Mouse (Mus musculus): ENCODE data around the gene Gm49450. TPM values are rescaled to one million over a fixed set of nuclear protein-coding genes. Genes with fewer than 3 reads are reported as not detected.

Gene Gm49450
- polyA plus RNA-seq, 1 experiment: 82.1 TPM

GRCm38 (mm10) chr15:98971111-98971510 lies 17.8 kb upstream of the Gm49450 start:
- no peak overlapping the region for H3K27ac ChIP-seq (ENCODE audit: control insufficient read depth, insufficient read depth, low read length)
- no peaks in the 10 kb centered on the region for H3K27me3 ChIP-seq (ENCODE audit: control insufficient read depth, insufficient read depth, low read length)
- no peaks in the 10 kb centered on the region for H3K36me3 ChIP-seq (ENCODE audit: control insufficient read depth, insufficient read depth, low read length)
- WGBS: 72% methylated on average over 4 of the region's 4 CpGs
- DNase-seq: no peak
- H3K4me3 ChIP-seq (ENCODE audit: control insufficient read depth, insufficient read depth, low read length): no peak overlapping the region
- peaks cover 18% of the 10 kb centered on the region for H3K4me1 ChIP-seq (replicated peaks; ENCODE audit: control insufficient read depth, insufficient read depth, low read length)
- TF ChIP-seq CTCF (IDR thresholded peaks at IDR 0.05; ENCODE audit: borderline replicate concordance, control insufficient read depth, extremely low read depth, insufficient read depth, low read length, poor library complexity) (no peak), POLR2A (IDR thresholded peaks at IDR 0.05; ENCODE audit: control insufficient read depth, extremely low read depth, insufficient read depth, low read length, poor library complexity) (no peak)

- WGBS: 49% methylated on average over 16 of the region's 16 CpGs
These were observed 16.2 kb upstream of the Gm49450 start for GRCm38 (mm10) chr15:98969372-98970101.

GRCm38 (mm10) chr15:98968701-98969371 lies 15.5 kb upstream of the Gm49450 start:
- H3K4me3 ChIP-seq (ENCODE audit: control insufficient read depth, insufficient read depth, low read length): no peak overlapping the region
- no peaks in the 10 kb centered on the region for H3K36me3 ChIP-seq (ENCODE audit: control insufficient read depth, insufficient read depth, low read length)
- DNase-seq: no peak
- TF ChIP-seq POLR2A (IDR thresholded peaks at IDR 0.05; ENCODE audit: control insufficient read depth, extremely low read depth, insufficient read depth, low read length, poor library complexity) (no peak), CTCF (IDR thresholded peaks at IDR 0.05; ENCODE audit: borderline replicate concordance, control insufficient read depth, extremely low read depth, insufficient read depth, low read length, poor library complexity) (no peak)
- H3K27me3 ChIP-seq (ENCODE audit: control insufficient read depth, insufficient read depth, low read length): no peaks in the 10 kb centered on the region
- peak overlapping the region; percentile 40; the same call in 1 of the 2 replicates for H3K27ac ChIP-seq (ENCODE audit: control insufficient read depth, insufficient read depth, low read length)
- H3K4me1 ChIP-seq (replicated peaks; ENCODE audit: control insufficient read depth, insufficient read depth, low read length): peaks cover 18% of the 10 kb centered on the region
- 92% methylated on average over 12 of the region's 12 CpGs for WGBS

More at GRCm38 (mm10) chr15:98969372-98970101, 16.2 kb upstream of the Gm49450 start:
- H3K27ac ChIP-seq (ENCODE audit: control insufficient read depth, insufficient read depth, low read length): peak overlapping the region; percentile 92
- H3K36me3 ChIP-seq (ENCODE audit: control insufficient read depth, insufficient read depth, low read length): no peaks in the 10 kb centered on the region
- DNase-seq: peak; percentile 61
- no peak overlapping the region for H3K4me3 ChIP-seq (ENCODE audit: control insufficient read depth, insufficient read depth, low read length)
- TF ChIP-seq POLR2A (IDR thresholded peaks at IDR 0.05; ENCODE audit: control insufficient read depth, extremely low read depth, insufficient read depth, low read length, poor library complexity): no peak
- peaks cover 18% of the 10 kb centered on the region for H3K4me1 ChIP-seq (replicated peaks; ENCODE audit: control insufficient read depth, insufficient read depth, low read length)
- no peaks in the 10 kb centered on the region for H3K27me3 ChIP-seq (ENCODE audit: control insufficient read depth, insufficient read depth, low read length)

- 96% methylated on average over 3 of the region's 3 CpGs for WGBS
- TF ChIP-seq CTCF (IDR thresholded peaks at IDR 0.05; ENCODE audit: borderline replicate concordance, control insufficient read depth, extremely low read depth, insufficient read depth, low read length, poor library complexity): no peak
- no peak for TF ChIP-seq POLR2A (IDR thresholded peaks at IDR 0.05; ENCODE audit: control insufficient read depth, extremely low read depth, insufficient read depth, low read length, poor library complexity)
- Histone ChIP-seq H3K36me3 (ENCODE audit: control insufficient read depth, insufficient read depth, low read length) (no peaks in the 10 kb centered on the region), H3K27ac (ENCODE audit: control insufficient read depth, insufficient read depth, low read length) (no peak overlapping the region), H3K4me3 (ENCODE audit: control insufficient read depth, insufficient read depth, low read length) (no peak overlapping the region), H3K4me1 (replicated peaks; ENCODE audit: control insufficient read depth, insufficient read depth, low read length) (no peaks in the 10 kb centered on the region), H3K27me3 (ENCODE audit: control insufficient read depth, insufficient read depth, low read length) (no peaks in the 10 kb centered on the region)
- DNase-seq: no peak
These were observed 6.2 kb upstream of the Gm49450 start for GRCm38 (mm10) chr15:98959531-98959930.

GRCm38 (mm10) chr15:98958901-98959420 lies 5.6 kb upstream of the Gm49450 start:
- no peak for DNase-seq
- TF ChIP-seq POLR2A (IDR thresholded peaks at IDR 0.05; ENCODE audit: control insufficient read depth, extremely low read depth, insufficient read depth, low read length, poor library complexity) (no peak), CTCF (IDR thresholded peaks at IDR 0.05; ENCODE audit: borderline replicate concordance, control insufficient read depth, extremely low read depth, insufficient read depth, low read length, poor library complexity) (no peak)
- 89% methylated on average over 4 of the region's 4 CpGs for WGBS

GRCm38 (mm10) chr15:98957475-98957874 lies 4.1 kb upstream of the Gm49450 start:
- no peak for DNase-seq
- H3K4me1 ChIP-seq (replicated peaks; ENCODE audit: control insufficient read depth, insufficient read depth, low read length): peaks cover 4% of the 10 kb centered on the region; the same call in 1 of the 2 replicates
- no peaks in the 10 kb centered on the region for H3K27me3 ChIP-seq (ENCODE audit: control insufficient read depth, insufficient read depth, low read length)
- H3K36me3 ChIP-seq (ENCODE audit: control insufficient read depth, insufficient read depth, low read length): no peaks in the 10 kb centered on the region
- H3K4me3 ChIP-seq (ENCODE audit: control insufficient read depth, insufficient read depth, low read length): no peak overlapping the region
- TF ChIP-seq POLR2A (IDR thresholded peaks at IDR 0.05; ENCODE audit: control insufficient read depth, extremely low read depth, insufficient read depth, low read length, poor library complexity) (no peak), CTCF (IDR thresholded peaks at IDR 0.05; ENCODE audit: borderline replicate concordance, control insufficient read depth, extremely low read depth, insufficient read depth, low read length, poor library complexity) (no peak)
- WGBS: 92% methylated on average over 5 of the region's 5 CpGs
- no peak overlapping the region for H3K27ac ChIP-seq (ENCODE audit: control insufficient read depth, insufficient read depth, low read length)

More at GRCm38 (mm10) chr15:98958901-98959420, 5.6 kb upstream of the Gm49450 start:
- no peaks in the 10 kb centered on the region for H3K27me3 ChIP-seq (ENCODE audit: control insufficient read depth, insufficient read depth, low read length)
- no peaks in the 10 kb centered on the region for H3K36me3 ChIP-seq (ENCODE audit: control insufficient read depth, insufficient read depth, low read length)
- H3K4me1 ChIP-seq (replicated peaks; ENCODE audit: control insufficient read depth, insufficient read depth, low read length): 0 out of 2 replicates have a peak, but pooled peaks cover 1% of the 10 kb centered on the region
- no peak overlapping the region for H3K4me3 ChIP-seq (ENCODE audit: control insufficient read depth, insufficient read depth, low read length)
- no peak overlapping the region for H3K27ac ChIP-seq (ENCODE audit: control insufficient read depth, insufficient read depth, low read length)
